Mouse (Mus musculus) heart, adult 2 months (tissue): ENCODE measurements at regions not wholly inside any gene's neighbourhood (a gene's known extent, or its start where the extent isn't known, plus 50 kb on each side); places are given as distances from the start of the nearest gene placed in this dataset.

Source experiments
- DNase-seq, 2 experiments: peaks; one replicate each; pipeline ENCODE4 v3.0.0; 2021
- H3K27ac ChIP-seq: fragments of 200-600 bp; 2 replicates; pipeline ENCODE4 v1.8.1; 2022
- H3K27me3 ChIP-seq: fragments of 200-500 bp; 2 replicates; pipeline ENCODE4 v1.6.1; 2012; ENCODE audit warnings: mild to moderate bottlenecking, low read length, inconsistent platforms, mixed read lengths; ENCODE audit not compliant: control insufficient read depth, insufficient read depth
- H3K36me3 ChIP-seq: fragments of 200-500 bp; 2 replicates; pipeline ENCODE4 v1.6.1; 2012; ENCODE audit warnings: low read length, inconsistent platforms; ENCODE audit not compliant: control insufficient read depth, insufficient read depth
- H3K4me1 ChIP-seq: fragments of 200-500 bp; 2 replicates; pipeline ENCODE4 v1.6.1; 2011; ENCODE audit warnings: low read length; ENCODE audit not compliant: control insufficient read depth, insufficient read depth
- H3K4me3 ChIP-seq: fragments of 200-600 bp; 2 replicates; pipeline ENCODE4 v1.8.1; 2022
- H3K79me2 ChIP-seq: fragments of 200-500 bp; replicated peaks from 2 replicates; pipeline ENCODE4 v1.6.1; 2012; ENCODE audit warnings: mild to moderate bottlenecking, inconsistent platforms, low read length, moderate library complexity, mixed read lengths; ENCODE audit not compliant: control insufficient read depth, insufficient read depth
- H3K9ac ChIP-seq: fragments of 200-500 bp; 2 replicates; pipeline ENCODE4 v1.6.1; 2012; ENCODE audit warnings: low read depth, mild to moderate bottlenecking, control low read depth, inconsistent platforms, low read length, mixed read lengths
- CTCF ChIP-seq: fragments of 200-600 bp; IDR thresholded peaks from 2 replicates; pipeline ENCODE4 v1.8.1; 2022; ENCODE audit warnings: antibody characterized with exemption, mild to moderate bottlenecking, moderate library complexity
- EP300 ChIP-seq: fragments of 200-500 bp; IDR thresholded peaks from 2 replicates; pipeline ENCODE4 v1.6.1; 2011; ENCODE audit warnings: low read depth, low read length, control low read depth; ENCODE audit not compliant: insufficient read depth
- POLR2A ChIP-seq: fragments of 200-500 bp; IDR thresholded peaks from 2 replicates; pipeline ENCODE4 v1.6.1; 2011; ENCODE audit warnings: mild to moderate bottlenecking, low read depth, low read length, control low read depth; ENCODE audit not compliant: insufficient read depth
- WGBS: fragments of 180-500 bp; shearing (Covaris S2); methylation state at CpG from one replicate; pipeline ENCODE4 v1.1.7; 2018; 5-methylcytosine and 5-hydroxymethylcytosine counted together
- intact Hi-C: fragments of 180-260 bp; cut with DNase I; formaldehyde crosslinking; loops from one replicate; pipeline ENCODE4 v1.15.1; 2025

DNA sequence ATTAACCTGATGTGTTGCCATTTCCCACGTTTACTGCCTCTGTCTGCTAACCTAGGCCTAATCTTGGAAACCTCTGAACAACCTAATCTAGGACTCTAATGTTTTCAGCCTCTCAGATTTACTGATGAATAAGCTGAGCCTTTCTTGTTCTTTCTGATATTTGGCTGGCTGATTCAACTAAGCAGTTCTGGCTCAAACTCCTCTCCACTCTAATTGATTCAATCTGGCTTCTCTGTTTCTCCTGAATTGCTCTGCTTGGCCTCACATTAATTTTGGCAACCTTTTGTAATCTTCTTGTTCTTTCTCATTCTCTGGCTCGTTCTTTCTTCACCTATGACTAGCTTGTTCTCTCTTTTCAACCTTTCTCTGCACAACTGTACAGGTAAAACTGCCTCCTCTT, 1561.2 kb upstream of the Zeb2 start:
- DNase-seq, result no peak
- Histone ChIP-seq H3K79me2 (no peaks in the 10 kb centered on the region), H3K27ac (no peak overlapping the region), H3K9ac (no peak overlapping the region), H3K36me3 (no peaks in the 10 kb centered on the region), H3K27me3 (no peaks in the 10 kb centered on the region), H3K4me1 (no peaks in the 10 kb centered on the region), H3K4me3 (no peak overlapping the region)
- intact Hi-C loops, result no loop called here
- 25% methylated on average over 2 of the region's 2 CpGs for WGBS
- TF ChIP-seq POLR2A (no peak), EP300 (no peak), CTCF (no peak)

DNA sequence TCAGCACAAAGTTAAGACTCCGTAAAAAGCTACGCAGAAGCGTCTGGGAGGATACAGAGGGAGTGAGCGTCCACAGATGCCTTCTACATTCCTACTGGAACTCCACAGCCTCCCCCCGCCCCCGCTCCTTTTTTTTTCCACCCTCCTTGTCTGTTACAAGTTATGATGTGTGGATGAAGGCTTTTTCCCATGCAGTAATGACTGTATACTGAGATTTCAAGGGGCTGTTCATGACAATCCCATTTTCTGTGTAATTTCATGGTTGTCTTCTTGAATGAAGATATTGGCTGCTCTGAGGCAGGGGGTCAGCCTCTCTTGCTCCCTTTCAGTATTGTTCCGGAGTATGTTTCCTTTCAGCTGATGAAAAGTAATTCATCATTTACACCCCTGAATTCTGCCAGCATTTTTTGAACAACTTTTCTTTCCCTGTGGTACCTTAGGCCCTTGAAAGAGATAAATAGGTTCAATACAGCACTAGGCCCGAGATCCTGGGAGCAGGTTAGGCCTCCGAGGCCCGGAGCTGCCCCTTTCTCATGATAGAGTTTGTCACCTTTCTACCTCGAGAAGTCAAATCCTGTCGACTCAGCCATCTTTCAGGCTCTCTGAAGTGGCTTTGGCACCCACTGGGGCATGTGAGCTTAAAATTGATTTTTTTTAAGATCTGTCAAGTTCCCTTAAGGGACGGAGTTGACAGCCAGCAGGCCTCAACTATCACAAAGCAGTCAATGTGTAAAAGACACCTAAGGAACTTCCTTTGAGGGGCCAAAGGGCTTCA, 1552.5 kb upstream of the Zeb2 start:
- Histone ChIP-seq H3K79me2 (no peaks in the 10 kb centered on the region), H3K27ac (no peak overlapping the region), H3K4me3 (no peak overlapping the region), H3K27me3 (no peaks in the 10 kb centered on the region), H3K4me1 (no peaks in the 10 kb centered on the region), H3K9ac (no peak overlapping the region), H3K36me3 (no peaks in the 10 kb centered on the region)
- intact Hi-C loops, result no loop called here
- DNase-seq, result no peak
- TF ChIP-seq EP300, result no peak
- no peak for TF ChIP-seq POLR2A
- no peak for TF ChIP-seq CTCF
- 77% methylated on average over 13 of the region's 13 CpGs for WGBS

DNA sequence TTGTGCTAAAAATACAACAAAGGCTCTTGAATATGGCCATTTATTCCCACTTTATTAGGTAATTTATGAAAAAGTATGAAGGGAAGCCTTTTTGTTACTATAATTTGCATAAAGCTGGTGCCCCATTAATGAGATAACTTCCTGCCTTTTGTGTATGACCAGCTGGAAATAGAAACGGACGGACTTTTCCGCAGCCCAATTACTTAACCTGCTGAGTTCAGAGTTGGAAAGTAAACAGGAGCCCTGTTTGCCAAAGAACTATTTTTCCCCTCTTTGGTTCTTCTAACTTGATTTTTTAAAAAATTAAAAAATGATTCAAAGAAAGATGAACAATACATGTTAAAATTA, 1549.8 kb upstream of the Zeb2 start:
- Histone ChIP-seq H3K4me1 (no peaks in the 10 kb centered on the region), H3K4me3 (no peak overlapping the region), H3K9ac (no peak overlapping the region), H3K27me3 (no peaks in the 10 kb centered on the region), H3K27ac (no peak overlapping the region), H3K79me2 (no peaks in the 10 kb centered on the region), H3K36me3 (no peaks in the 10 kb centered on the region)
- TF ChIP-seq POLR2A, result no peak
- 41% methylated on average over 3 of the region's 3 CpGs for WGBS
- intact Hi-C loops, result no loop called here
- DNase-seq, result no peak

GRCm38 (mm10) chr2:46666084-46666989, 1549.1 kb upstream of the Zeb2 start:
- Histone ChIP-seq H3K9ac (no peak overlapping the region), H3K4me1 (no peaks in the 10 kb centered on the region), H3K27me3 (no peaks in the 10 kb centered on the region), H3K36me3 (no peaks in the 10 kb centered on the region), H3K79me2 (no peaks in the 10 kb centered on the region), H3K27ac (no peak overlapping the region), H3K4me3 (no peak overlapping the region)
- no peak for TF ChIP-seq CTCF
- intact Hi-C loops, result no loop called here
- WGBS, result 56% methylated on average over 10 of the region's 10 CpGs
- no peak for DNase-seq

DNA sequence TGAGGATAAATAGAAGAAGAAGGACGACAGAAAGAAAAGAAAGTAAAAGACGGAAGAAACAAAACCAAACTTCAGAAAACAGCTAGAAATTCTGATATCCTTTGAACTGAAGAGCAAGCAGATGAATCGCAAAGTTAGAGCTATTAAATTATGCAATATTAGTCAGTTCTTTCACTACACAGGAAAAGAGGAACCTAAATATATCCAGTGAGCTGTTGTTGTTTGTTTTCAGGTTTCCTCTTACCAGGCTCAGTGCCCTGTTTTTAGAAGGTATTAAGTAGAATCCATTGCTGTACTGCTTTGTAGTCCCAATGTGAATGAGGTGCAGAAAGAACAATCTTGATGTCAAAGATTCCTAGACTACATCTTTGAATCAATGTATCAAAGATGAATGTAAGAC, 1544.7 kb upstream of the Zeb2 start:
- Histone ChIP-seq H3K9ac (no peak overlapping the region), H3K27me3 (no peaks in the 10 kb centered on the region), H3K4me3 (no peak overlapping the region), H3K36me3 (no peaks in the 10 kb centered on the region), H3K4me1 (no peaks in the 10 kb centered on the region), H3K79me2 (no peaks in the 10 kb centered on the region), H3K27ac (no peak overlapping the region)
- WGBS, result 74% methylated on average over 3 of the region's 3 CpGs
- TF ChIP-seq CTCF, result no peak
- no peak for TF ChIP-seq POLR2A
- no peak for TF ChIP-seq EP300
- intact Hi-C loops, result no loop called here
- DNase-seq, result no peak

- H3K4me1 ChIP-seq, result no peaks in the 10 kb centered on the region
- DNase-seq, result no peak
- intact Hi-C loops, result no loop called here
- H3K27ac ChIP-seq, result no peak overlapping the region
- H3K9ac ChIP-seq, result no peak overlapping the region
- WGBS, result 77% methylated on average over 3 of the region's 3 CpGs
- no peaks in the 10 kb centered on the region for H3K79me2 ChIP-seq
- no peaks in the 10 kb centered on the region for H3K27me3 ChIP-seq
- H3K36me3 ChIP-seq, result no peaks in the 10 kb centered on the region
- TF ChIP-seq CTCF (no peak), EP300 (no peak), POLR2A (no peak)
- no peak overlapping the region for H3K4me3 ChIP-seq
Measured at GRCm38 (mm10) chr2:46660577-46660976, 1543.4 kb upstream of the Zeb2 start.
